Mouse (Mus musculus) stomach, postnatal 0 days (tissue): ENCODE measurements at regions not wholly inside any gene's neighbourhood (a gene's known extent, or its start where the extent isn't known, plus 50 kb on each side); places are given as distances from the start of the nearest gene placed in this dataset.

Experiments
- CTCF ChIP-seq: IDR thresholded peaks from 2 replicates; pipeline ENCODE4 v1.5.1; 2016; ENCODE audit warnings: antibody characterized with exemption, low read depth, mild to moderate bottlenecking, moderate library complexity
- EP300 ChIP-seq: optimal IDR thresholded peaks from 2 replicates; pipeline ENCODE3; 2016; ENCODE audit warnings: antibody characterized with exemption

DNA sequence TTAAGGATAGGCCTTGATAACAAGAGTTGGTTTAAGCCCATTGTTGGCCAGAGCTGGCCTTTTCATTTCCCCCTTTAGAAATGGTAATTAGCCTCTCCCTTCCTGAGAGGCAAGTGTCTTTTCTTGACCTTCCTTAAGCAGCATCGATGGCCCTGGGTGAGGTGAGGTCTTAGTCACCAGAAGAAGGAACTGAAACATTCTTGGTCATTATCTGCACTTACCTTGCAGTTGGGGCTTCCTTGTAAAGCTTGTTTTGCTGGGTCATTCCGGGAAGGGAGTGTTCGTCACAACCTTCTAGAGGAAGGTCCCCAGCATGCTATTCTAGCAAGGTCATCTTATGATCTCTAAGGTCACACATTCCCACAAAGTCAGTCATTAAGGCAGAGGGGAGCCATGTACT is 322.6 kb upstream of the Meis1 start:
- TF ChIP-seq CTCF (no peak), EP300 (no peak)
